Mouse (Mus musculus) layer of hippocampus, adult 18-20 months (tissue): ENCODE data around the gene Dcakd. TPM values are rescaled to one million over a fixed set of nuclear protein-coding genes. Genes with fewer than 3 reads are reported as not detected.

Experiments used
- DNase-seq, 2 experiments: peaks; one replicate each; pipeline ENCODE4 v3.0.0; 2022; ENCODE audit warnings: low spot score in 2 of 2
- total RNA-seq, 2 experiments: library from RNA; stranded (reverse); gene quantifications; 2 replicates each; pipeline ENCODE4 v1.2.3; 2021

Dcakd gene
- total RNA-seq, 2 experiments from 2014 or later = 68.9 to 69.0 TPM

DNA sequence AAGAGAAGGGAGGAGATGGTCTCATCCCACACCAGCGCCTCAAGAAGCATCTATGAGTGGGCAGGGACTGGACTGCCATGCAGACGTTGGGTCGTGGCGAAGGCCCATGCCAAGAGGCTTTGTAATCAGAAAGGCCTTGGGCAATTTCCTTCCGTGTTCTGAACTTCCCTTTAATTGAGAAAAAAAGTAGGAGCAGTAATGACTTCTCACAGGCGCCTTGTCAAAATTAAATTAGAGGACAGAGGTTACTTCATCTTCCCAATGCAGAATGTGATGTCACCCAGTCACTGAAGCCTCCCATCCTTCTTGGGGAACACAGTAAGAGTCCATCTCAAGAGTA lies 21.2 kb downstream of the Dcakd start:
- no peak for DNase-seq

DNA sequence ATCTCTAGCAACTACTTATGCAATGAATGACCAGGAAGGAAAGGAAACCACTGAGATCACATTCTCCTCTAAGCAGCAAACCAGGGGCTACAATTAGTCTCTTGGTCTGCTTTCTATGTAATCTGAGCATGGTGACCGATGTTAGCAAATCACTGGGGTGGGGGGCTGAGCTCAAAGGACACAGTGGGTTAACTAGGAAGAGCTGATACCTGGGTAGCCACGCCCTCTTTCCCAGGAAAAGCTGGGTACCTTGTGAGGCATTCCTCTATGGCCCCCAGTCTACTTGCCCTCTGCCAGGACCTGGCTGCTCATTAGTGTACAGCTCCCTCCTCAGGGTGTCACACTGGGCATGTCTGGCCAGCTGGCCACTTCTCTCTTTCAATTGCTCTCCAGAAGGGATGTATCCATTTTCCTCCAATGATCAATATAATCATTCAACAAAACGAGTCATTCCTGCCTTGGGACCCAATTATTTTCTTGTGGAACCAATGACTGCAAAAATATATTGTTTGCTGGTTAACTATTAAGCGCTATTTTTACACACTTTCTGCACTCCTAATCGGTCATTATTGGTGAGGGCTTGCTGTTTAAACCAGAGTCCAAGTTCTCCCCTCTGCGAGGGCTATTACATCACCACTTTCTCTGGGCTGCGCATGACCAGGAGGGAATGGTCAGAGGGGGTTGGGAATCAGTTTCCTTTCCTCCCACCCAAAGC lies 21.7 kb downstream of the Dcakd start:
- DNase-seq = no peak

- DNase-seq = peak in 1 of 2 experiments; percentile 68
Observed at GRCm38 (mm10) chr11:103005254-103005981, 22.7 kb downstream of the Dcakd start.

- no peak for DNase-seq
Observed at GRCm38 (mm10) chr11:103004852-103005251, 23.3 kb downstream of the Dcakd start.

- DNase-seq = peak; percentile 68 to 79
Observed at GRCm38 (mm10) chr11:103003210-103003609, 24.9 kb downstream of the Dcakd start.

DNA sequence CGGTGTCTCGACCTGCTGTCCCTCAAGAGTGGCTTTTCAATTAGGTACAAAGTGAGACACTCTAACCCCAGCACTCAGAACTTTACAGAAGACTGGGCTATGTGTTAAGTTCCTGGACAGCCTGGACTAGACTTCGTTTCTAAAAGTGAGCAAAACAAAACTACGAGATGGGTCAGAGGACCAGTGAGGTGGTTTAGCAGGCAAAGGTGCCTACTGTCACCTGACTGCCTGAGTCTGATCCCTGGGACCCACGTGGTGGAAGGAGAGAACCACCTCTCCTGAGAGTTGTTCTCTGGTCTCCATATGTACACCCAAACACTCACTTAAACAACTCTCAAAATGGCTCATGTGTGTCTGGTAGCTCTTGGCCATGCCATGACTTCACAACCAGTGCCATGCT lies 27.1 kb downstream of the Dcakd start:
- DNase-seq = no peak

GRCm38 (mm10) chr11:103000111-103000510 lies 28.0 kb downstream of the Dcakd start:
- DNase-seq = no peak

- no peak for DNase-seq
Observed at GRCm38 (mm10) chr11:102999317-102999970, 28.7 kb downstream of the Dcakd start.

DNA sequence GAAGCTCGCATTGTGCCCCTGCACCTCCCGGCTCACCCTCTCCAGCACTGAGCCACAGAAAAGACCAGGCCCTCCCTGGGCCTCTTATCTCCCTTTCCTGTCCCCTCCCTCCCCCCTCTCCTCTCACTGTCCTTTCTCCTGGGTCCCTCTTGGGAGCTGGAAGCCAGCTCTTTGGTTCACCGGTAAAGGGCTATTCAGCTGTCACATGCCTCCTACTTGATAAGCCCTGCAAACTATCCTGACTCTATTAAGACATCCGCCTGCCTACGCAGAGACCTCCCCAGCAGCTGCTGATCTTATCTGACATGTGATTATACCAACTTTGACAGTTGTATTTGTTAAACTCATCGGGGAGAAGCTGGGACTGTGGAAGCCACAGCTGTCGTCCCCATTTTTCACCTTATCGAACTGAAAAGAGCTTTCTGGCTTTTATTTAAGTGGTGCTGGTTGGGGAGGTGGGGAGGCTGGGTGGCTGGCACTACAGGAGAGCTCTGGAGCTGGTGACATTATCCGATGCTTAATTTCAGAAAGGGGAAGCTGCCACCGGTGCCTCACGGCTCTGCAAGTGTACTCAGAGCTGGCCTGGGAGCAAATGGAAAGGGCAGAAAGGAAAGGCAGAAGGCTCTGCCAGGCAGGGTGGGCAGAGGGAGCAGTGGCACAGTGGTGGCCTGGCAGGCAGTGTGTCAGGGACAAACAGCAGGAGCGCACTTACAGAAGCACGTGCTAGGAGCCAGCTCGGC lies 29.4 kb downstream of the Dcakd start:
- DNase-seq = no peak

GRCm38 (mm10) chr11:102998254-102998576 lies 29.9 kb downstream of the Dcakd start:
- DNase-seq = no peak

- no peak for DNase-seq
Observed at GRCm38 (mm10) chr11:102996991-102997770, 31.0 kb downstream of the Dcakd start.

DNA sequence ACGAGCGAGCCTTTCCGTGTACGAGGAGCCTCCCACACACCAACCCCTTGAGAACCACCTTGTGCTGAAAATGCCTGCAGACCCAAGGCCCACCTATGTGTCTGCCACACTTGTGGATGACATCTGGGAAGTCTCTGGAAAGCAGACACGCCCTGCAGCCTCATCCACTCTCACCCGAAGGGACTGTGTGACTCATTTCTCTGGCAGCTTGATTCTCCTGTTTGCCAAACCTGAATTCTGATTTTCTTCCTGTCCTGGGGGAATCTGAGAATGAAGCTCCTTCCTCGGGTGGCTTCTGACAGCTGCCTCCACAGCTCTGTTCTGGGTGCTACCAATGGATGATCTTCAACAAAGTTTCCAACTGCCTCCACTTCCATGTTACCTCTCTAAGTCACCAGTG lies 31.7 kb downstream of the Dcakd start:
- DNase-seq = no peak

- no peak for DNase-seq
Observed at GRCm38 (mm10) chr11:102994952-102995351, 33.2 kb downstream of the Dcakd start.

GRCm38 (mm10) chr11:102993420-102994029 lies 34.6 kb downstream of the Dcakd start:
- DNase-seq = no peak

DNA sequence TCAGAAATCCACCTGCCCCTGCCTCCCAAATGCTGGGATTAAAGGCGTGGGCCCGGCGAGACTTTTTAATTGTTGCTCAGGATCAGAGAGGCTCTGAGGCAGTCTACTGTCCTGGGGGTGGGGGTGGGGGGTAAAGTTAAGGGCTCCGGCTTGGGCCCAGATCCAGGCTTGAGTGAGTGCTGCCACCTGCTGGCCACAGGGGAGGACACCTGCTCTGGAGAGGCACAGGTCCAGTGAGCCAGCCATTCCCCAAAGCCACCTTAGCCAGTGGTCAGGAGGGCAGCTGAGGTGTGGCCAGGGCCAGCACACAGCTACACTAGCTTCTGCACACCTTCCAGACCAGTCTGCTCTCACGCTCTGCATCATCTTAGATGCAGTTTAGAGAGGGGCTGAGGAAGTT lies 35.2 kb downstream of the Dcakd start:
- DNase-seq = peak in 1 of 2 experiments; percentile 70

- no peak for DNase-seq
Observed at GRCm38 (mm10) chr11:102991681-102992080, 36.5 kb downstream of the Dcakd start.

DNA sequence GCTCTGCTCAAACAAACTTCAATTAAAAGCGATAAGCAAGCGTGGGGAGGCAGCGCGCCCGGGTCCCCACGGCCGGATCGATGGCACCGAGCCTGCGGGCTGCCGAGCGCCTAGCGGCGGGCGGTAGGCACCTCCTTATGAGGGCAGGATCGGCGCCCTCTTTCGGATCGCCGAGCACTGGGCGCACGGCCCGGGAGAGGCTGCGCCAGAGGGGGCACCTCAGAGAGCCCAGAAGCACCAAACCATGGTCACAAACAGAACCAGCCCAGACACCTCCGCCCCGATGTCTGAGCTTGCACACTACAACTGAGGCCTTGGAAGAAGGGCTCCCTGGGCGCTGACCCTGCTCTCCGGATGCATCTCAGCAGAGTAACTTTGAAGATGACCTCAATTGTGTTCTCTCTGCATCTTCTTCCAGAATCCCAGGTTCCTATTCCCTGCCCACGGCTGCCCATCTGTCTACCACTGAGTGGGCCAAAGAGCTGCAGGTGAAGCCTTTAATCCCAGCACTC lies 37.9 kb downstream of the Dcakd start:
- peak in 1 of 2 experiments; percentile 55 for DNase-seq

DNA sequence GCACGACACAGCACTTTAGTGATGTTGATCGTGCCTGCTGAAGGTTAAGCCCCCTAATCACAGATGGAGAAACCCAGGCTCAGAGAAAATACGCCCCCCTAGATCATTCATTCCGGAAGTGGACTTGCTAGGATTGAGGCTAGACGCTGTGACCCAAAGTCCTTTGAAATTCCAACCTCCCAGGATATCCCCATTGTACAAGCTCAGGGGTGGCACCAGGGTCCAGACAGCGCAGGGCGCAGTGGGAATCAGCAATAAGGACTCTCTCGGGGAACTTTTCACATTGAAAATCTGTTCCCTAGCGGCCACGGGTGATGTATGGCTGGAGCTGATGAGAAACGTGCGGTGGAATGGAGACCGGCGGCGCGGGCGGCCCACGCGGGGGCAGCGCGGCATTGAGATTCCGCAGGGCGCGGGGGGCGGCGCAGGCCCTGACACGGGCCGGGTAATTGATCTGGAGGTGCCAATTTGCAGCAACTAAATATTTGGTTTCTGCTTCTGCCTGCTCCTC lies 38.4 kb downstream of the Dcakd start:
- no peak for DNase-seq

DNA sequence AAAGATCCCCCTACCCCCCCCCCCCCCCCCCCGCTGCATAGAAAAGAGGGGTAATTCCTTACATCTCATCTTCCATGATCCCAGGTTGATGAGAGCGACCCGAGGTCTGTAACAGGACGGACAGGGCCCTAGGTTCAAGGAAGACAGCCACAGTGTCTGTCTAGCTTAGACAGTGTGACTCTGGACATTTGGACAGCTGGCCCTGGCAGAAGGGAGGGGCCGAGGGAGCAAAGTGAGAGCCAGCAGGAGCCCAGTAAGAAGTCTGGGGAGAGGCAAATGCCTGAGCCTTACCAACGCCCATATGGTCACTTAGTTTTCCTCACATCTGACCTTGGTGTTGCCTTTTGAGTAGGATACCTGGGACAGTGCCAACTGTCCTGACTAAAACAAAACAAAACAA lies 43.0 kb downstream of the Dcakd start:
- no peak for DNase-seq

DNA sequence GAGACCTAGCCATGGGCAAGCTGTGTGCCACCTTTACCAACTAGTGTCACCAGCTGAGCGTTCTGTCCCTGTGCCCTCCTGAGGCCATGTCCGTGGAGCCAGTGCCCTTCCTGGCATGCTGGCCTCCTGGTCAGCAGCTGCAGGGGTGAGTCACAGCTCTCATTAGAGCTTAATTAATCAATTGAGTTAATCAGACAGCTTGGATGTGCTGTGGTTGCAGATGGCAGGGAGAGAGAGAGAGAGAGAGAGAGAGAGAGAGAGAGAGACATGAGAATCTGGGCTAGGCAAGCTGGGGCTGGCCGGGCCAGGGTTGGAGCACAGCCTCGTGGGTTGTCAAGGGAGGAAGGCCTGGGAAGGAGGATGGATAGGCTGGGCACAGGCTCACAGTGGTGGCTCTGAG lies 43.5 kb downstream of the Dcakd start:
- no peak for DNase-seq
